Mouse (Mus musculus) skeletal muscle tissue, adult 2 months (tissue): ENCODE results near the gene Tex45.

Experiments used
- DNase-seq: peaks from one replicate; pipeline ENCODE4 v3.0.0-alpha.2; 2012; ENCODE audit warnings: low read depth, low spot score

Tex45 gene

DNA sequence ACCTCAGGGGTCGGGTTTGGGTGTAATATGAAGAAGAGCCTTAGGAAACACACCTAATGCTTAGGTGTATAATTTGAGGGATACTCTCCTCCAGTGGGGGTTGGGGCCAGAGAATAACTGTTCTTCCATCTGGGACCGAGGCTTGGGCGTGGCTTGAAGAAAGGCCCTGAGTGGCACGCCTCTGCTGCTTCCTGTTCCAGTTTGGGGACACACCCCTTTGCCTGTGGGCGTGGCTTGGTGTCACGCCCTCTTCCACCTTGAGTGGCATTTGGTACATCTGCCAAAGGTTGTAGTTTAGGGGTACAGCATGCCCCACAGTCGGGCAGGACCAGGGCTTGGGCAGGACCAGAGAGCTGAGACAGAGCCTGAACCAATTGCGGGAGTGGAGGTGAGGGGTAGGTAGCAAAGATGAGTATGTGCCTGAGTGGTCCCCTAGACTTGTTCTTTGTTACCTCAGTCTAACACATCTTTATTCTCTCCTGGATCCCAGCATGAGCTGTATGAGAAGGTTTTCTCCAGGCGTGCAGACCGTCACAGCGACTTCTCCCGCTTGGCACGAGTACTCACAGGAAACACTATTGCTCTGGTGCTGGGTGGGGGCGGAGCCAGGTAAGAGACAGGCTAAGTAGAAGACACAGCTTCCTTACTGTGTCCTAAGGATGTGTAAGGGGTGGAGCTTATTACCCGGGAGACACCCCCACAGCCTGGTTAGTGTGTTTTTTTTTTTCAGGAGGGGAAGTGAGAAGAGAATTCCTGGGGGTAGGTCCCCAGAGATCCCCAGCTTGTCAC, 65.6 kb downstream of the Tex45 start:
- no peak for DNase-seq
